Mouse (Mus musculus) heart, embryonic 13.5 days (tissue): Measurements from ENCODE around the gene Upb1. TPM values are rescaled to one million over a fixed set of nuclear protein-coding genes. Genes with fewer than 3 reads are reported as not detected.
"Not testable (repeated sequence)": the region's sequence is repeated elsewhere in the genome, so short reads cannot be mapped to it uniquely, and the experiment has no call there.

Experiments
- ATAC-seq: fragments of 200-750 bp; cut with Nextera tagmentation; 2 replicates; pipeline ENCODE4 v1.8.0; 2017; ENCODE audit warnings: moderate TSS enrichment; ENCODE audit not compliant: insufficient number of reproducible peaks, low FRiP score, low TSS enrichment; ENCODE audit errors: extremely low read depth
- H3K27ac ChIP-seq: fragments of 300-500 bp; sonication (generic); replicated peaks from 2 replicates; pipeline ENCODE4 v1.5.1; 2015; ENCODE audit warnings: moderate library complexity, mild to moderate bottlenecking, inconsistent platforms
- H3K27me3 ChIP-seq: fragments of 300-500 bp; sonication (generic); replicated peaks from 2 replicates; pipeline ENCODE4 v1.6.1; 2015; ENCODE audit warnings: mild to moderate bottlenecking, inconsistent platforms
- H3K36me3 ChIP-seq: fragments of 300-500 bp; sonication (generic); 2 replicates; pipeline ENCODE4 v1.6.1; 2015; ENCODE audit warnings: mild to moderate bottlenecking, inconsistent platforms
- H3K4me1 ChIP-seq: fragments of 300-500 bp; sonication (generic); 2 replicates; pipeline ENCODE4 v1.6.1; 2015; ENCODE audit warnings: inconsistent platforms
- H3K4me2 ChIP-seq: fragments of 300-500 bp; sonication (generic); 2 replicates; pipeline ENCODE4 v1.6.1; 2015; ENCODE audit warnings: inconsistent platforms, mild to moderate bottlenecking, moderate library complexity
- H3K4me3 ChIP-seq: fragments of 300-500 bp; sonication (generic); 2 replicates; pipeline ENCODE4 v1.5.1; 2015; ENCODE audit warnings: moderate library complexity, mild to moderate bottlenecking, inconsistent platforms
- H3K9ac ChIP-seq: fragments of 300-500 bp; sonication (generic); 2 replicates; pipeline ENCODE4 v1.6.1; 2015; ENCODE audit warnings: inconsistent platforms, mild to moderate bottlenecking, moderate library complexity
- H3K9me3 ChIP-seq: fragments of 300-500 bp; sonication (generic); 2 replicates; pipeline ENCODE4 v1.6.1; 2016; ENCODE audit warnings: inconsistent platforms
- WGBS: fragments of 180-500 bp; shearing (Covaris S2); methylation state at CpG from one replicate; pipeline ENCODE4 v1.1.7; 2015; ENCODE audit warnings: mixed read lengths; 5-methylcytosine and 5-hydroxymethylcytosine counted together
- polyA plus RNA-seq: library from polyadenylated mRNA; unstranded; fragments of >200 nt; fragmentation: Nextera tagmentation; extraction: Ambion mirVana; gene quantifications from 2 replicates; pipeline ENCODE4 v1.2.1, GENCODE M21; 2015

The Upb1 gene
- polyA plus RNA-seq, 1 experiment from 2014 or later: 0.23 TPM

GRCm38 (mm10) chr10:75458329-75458728 lies 57.4 kb downstream of the Upb1 start:
- Histone ChIP-seq H3K4me1 (peaks cover 14% of the 10 kb centered on the region), H3K27me3 (no peaks in the 10 kb centered on the region), H3K36me3 (no peaks in the 10 kb centered on the region), H3K9ac (no peak overlapping the region), H3K4me3 (no peak overlapping the region), H3K4me2 (no peak overlapping the region), H3K9me3 (no peaks in the 10 kb centered on the region), H3K27ac (peak overlapping the region; percentile 26; the same call in 1 of the 2 replicates)
- ATAC-seq: no peak
- WGBS: 80% methylated on average over 4 of the region's 4 CpGs

- H3K27me3 ChIP-seq: no peaks in the 10 kb centered on the region
- peaks cover 17% of the 10 kb centered on the region for H3K4me1 ChIP-seq
- no peaks in the 10 kb centered on the region for H3K9me3 ChIP-seq
- H3K27ac ChIP-seq: no peak overlapping the region
- H3K4me3 ChIP-seq: no peak overlapping the region
- no peak overlapping the region for H3K4me2 ChIP-seq
- H3K36me3 ChIP-seq: no peaks in the 10 kb centered on the region
- no peak overlapping the region for H3K9ac ChIP-seq
- 84% methylated on average over 3 of the region's 3 CpGs for WGBS
- ATAC-seq: no peak
These were observed 61.8 kb downstream of the Upb1 start for GRCm38 (mm10) chr10:75462728-75463127.

- peaks cover 17% of the 10 kb centered on the region for H3K4me1 ChIP-seq
- H3K4me3 ChIP-seq: no peak overlapping the region
- 25% methylated on average over 6 of the region's 6 CpGs for WGBS
- H3K27me3 ChIP-seq: no peaks in the 10 kb centered on the region
- no peaks in the 10 kb centered on the region for H3K36me3 ChIP-seq
- H3K27ac ChIP-seq: peak overlapping the region; percentile 70
- no peaks in the 10 kb centered on the region for H3K9me3 ChIP-seq
- H3K9ac ChIP-seq: 0 out of 2 replicates have a peak overlapping the region, but pooled peaks have one; percentile 17
- ATAC-seq: no peak
- H3K4me2 ChIP-seq: 0 out of 2 replicates have a peak overlapping the region, but pooled peaks have one; percentile 3
These were observed 65.1 kb downstream of the Upb1 start for GRCm38 (mm10) chr10:75465781-75466550.

GRCm38 (mm10) chr10:75473411-75473810 lies 72.5 kb downstream of the Upb1 start:
- Histone ChIP-seq H3K27me3 (no peaks in the 10 kb centered on the region), H3K4me2 (no peak overlapping the region), H3K9me3 (no peaks in the 10 kb centered on the region), H3K9ac (no peak overlapping the region), H3K27ac (no peak overlapping the region), H3K36me3 (no peaks in the 10 kb centered on the region), H3K4me1 (peaks cover 7% of the 10 kb centered on the region), H3K4me3 (no peak overlapping the region)
- WGBS: 66% methylated on average over 8 of the region's 8 CpGs
- ATAC-seq: no peak

- Histone ChIP-seq H3K36me3 (no peaks in the 10 kb centered on the region), H3K4me2 (no peak overlapping the region), H3K4me1 (peaks cover 7% of the 10 kb centered on the region), H3K27me3 (no peaks in the 10 kb centered on the region), H3K9me3 (no peaks in the 10 kb centered on the region), H3K4me3 (no peak overlapping the region), H3K27ac (no peak overlapping the region), H3K9ac (peak overlapping the region; percentile 40; the same call in 1 of the 2 replicates)
- WGBS: 28% methylated on average over 5 of the region's 5 CpGs
- ATAC-seq: no peak
These were observed 73.7 kb downstream of the Upb1 start for GRCm38 (mm10) chr10:75474571-75474970.

- ATAC-seq, H3K27me3 ChIP-seq, H3K36me3 ChIP-seq, H3K9me3 ChIP-seq, H3K27ac ChIP-seq, H3K4me3 ChIP-seq, H3K4me1 ChIP-seq, H3K4me2 ChIP-seq: not testable (repeated sequence)
- H3K9ac ChIP-seq: peak overlapping the region; percentile 40; the same call in 1 of the 2 replicates
- 38% methylated on average over 5 of the region's 6 CpGs for whole genome bisulfite sequencing
These were observed 74.4 kb downstream of the Upb1 start for GRCm38 (mm10) chr10:75475139-75475850.

GRCm38 (mm10) chr10:75477034-75477433 lies 76.1 kb downstream of the Upb1 start:
- Histone ChIP-seq H3K27me3 (no peaks in the 10 kb centered on the region), H3K4me1 (peaks cover 7% of the 10 kb centered on the region), H3K9ac (no peak overlapping the region), H3K27ac (no peak overlapping the region), H3K9me3 (no peaks in the 10 kb centered on the region), H3K4me3 (no peak overlapping the region), H3K4me2 (no peak overlapping the region), H3K36me3 (no peaks in the 10 kb centered on the region)
- WGBS: 70% methylated on average over 9 of the region's 9 CpGs
- no peak for ATAC-seq

GRCm38 (mm10) chr10:75479955-75480354 lies 79.0 kb downstream of the Upb1 start:
- 69% methylated on average over 2 of the region's 2 CpGs for WGBS
- Histone ChIP-seq H3K27me3 (no peaks in the 10 kb centered on the region), H3K4me3 (no peak overlapping the region), H3K9ac (no peak overlapping the region), H3K36me3 (no peaks in the 10 kb centered on the region), H3K4me1 (peaks cover 5% of the 10 kb centered on the region), H3K9me3 (no peaks in the 10 kb centered on the region), H3K4me2 (no peak overlapping the region), H3K27ac (no peak overlapping the region)
- no peak for ATAC-seq

- 50% methylated on average over 4 of the region's 4 CpGs for WGBS
- H3K27me3 ChIP-seq: no peaks in the 10 kb centered on the region
- H3K27ac ChIP-seq: no peak overlapping the region
- H3K9me3 ChIP-seq: no peaks in the 10 kb centered on the region
- no peak for ATAC-seq
- 0 out of 2 replicates have a peak, but pooled peaks cover 4% of the 10 kb centered on the region for H3K4me1 ChIP-seq
- H3K9ac ChIP-seq: no peak overlapping the region
- no peak overlapping the region for H3K4me3 ChIP-seq
- H3K36me3 ChIP-seq: no peaks in the 10 kb centered on the region
- no peak overlapping the region for H3K4me2 ChIP-seq
These were observed 80.8 kb downstream of the Upb1 start for GRCm38 (mm10) chr10:75481703-75482102.

- Histone ChIP-seq H3K9me3 (no peaks in the 10 kb centered on the region), H3K27ac (no peak overlapping the region), H3K27me3 (no peaks in the 10 kb centered on the region), H3K4me1 (0 out of 2 replicates have a peak, but pooled peaks cover 4% of the 10 kb centered on the region), H3K9ac (no peak overlapping the region), H3K36me3 (no peaks in the 10 kb centered on the region), H3K4me2 (no peak overlapping the region), H3K4me3 (no peak overlapping the region)
- ATAC-seq: no peak
- 78% methylated on average over 5 of the region's 5 CpGs for WGBS
These were observed 81.4 kb downstream of the Upb1 start for GRCm38 (mm10) chr10:75482271-75482670.

GRCm38 (mm10) chr10:75482919-75483483 lies 82.1 kb downstream of the Upb1 start:
- WGBS: 79% methylated on average over 11 of the region's 11 CpGs
- Histone ChIP-seq H3K9ac (no peak overlapping the region), H3K4me2 (no peak overlapping the region), H3K9me3 (no peaks in the 10 kb centered on the region), H3K27ac (no peak overlapping the region), H3K36me3 (no peaks in the 10 kb centered on the region), H3K4me3 (no peak overlapping the region), H3K27me3 (no peaks in the 10 kb centered on the region), H3K4me1 (0 out of 2 replicates have a peak, but pooled peaks cover 4% of the 10 kb centered on the region)
- no peak for ATAC-seq
